Mouse (Mus musculus): ENCODE measurements around the gene Dscam.

GRCm38 (mm10) chr16:96677471-96677870 is 493.1 kb downstream of the Dscam start:
- TF ChIP-seq CTCF (IDR thresholded peaks at IDR 0.05; ENCODE audit: low read depth) = no peak
- no peak for TF ChIP-seq EP300 (IDR thresholded peaks at IDR 0.05; ENCODE audit: low read depth)

Data from heart, postnatal 0 days (tissue).